Mouse (Mus musculus): ENCODE data around the gene Syndig1. TPM values are rescaled to one million over a fixed set of nuclear protein-coding genes. Genes with fewer than 3 reads are reported as not detected.

The Syndig1 gene
- polyA plus RNA-seq (2015; fragmentation: Illumina TruSeq; extraction: RNeasy Lipid Tissue Mini Kit (QIAGEN cat#74804); ENCODE audit: low read depth, low replicate concordance) = 54.9 TPM

DNA sequence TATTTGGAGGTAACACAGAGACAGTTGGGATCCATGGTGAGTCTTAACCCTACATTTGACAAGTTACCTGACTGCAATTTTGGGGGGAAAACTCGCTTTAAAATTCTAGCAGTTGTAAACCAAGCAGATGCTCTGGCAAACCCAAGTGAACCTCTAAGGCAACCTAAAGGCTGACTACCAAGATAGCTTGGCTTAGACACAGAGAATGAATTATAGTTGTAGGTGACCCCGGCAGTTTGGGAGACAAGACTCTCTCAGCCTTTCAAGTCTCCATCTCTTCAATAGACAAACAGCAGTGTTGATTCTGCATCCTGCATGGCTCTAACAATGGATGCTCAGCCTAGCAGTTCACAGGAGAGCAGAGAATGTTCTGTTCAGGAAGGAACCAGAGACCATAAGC lies at the start of gene Syndig1:
Gene Syndig1 (plus strand): TSS at position 301 of the 400 bp plus-strand sequence.

DNA sequence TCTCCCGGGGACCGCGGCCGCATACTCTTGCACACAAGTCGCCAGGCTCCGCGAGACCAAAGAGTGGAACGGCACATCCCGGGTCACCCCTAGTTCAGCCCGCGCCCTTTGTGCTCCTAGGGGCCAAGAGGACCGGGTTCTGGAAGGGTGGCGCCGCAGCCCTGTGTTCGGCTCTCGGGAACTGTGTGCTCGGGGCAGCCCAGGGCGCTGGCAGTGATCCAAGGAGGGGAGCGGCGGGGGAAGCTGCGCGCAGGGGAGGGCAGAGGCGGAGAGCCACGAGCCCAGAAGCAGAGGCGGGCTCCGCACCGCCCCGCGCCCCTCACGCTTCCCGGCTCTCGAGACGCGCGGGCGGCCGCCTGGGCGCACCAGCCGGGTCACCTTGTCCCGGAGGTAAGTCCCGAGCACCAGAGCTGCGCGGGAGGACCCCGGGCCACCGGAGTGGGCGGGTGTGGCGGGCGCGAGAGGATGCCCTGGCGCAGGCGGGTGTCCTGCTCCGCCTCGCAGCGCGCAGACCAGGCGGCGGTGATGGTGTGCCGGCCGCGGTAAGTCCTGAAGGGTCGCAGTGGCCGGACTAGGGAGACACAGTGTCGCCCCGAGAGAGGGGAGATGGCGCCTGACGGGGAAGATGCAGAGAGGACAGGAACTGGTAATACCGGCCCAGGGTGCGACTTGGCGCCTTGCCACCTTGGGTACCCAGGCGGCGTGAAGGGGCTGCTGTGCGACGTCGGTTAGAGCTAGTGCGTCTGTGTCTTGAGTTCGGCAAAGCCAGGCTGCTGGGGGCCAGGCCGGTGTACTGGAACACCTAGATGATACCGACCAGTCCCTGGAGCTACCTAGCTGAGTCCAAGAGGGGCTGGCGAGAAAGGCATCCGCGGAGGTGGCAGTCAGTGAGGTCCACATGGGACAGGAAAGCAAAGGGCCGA lies 1.8 kb downstream of the Syndig1 start, which contains the start of gene C530025M09Rik:
Gene C530025M09Rik (minus strand): TSS at position 678 of the 923 bp plus-strand sequence.

Other genes starting within 250 kb of the Syndig1 start
- not detected for gene C530025M09Rik, start 2.0 kb downstream of the Syndig1 start, polyA plus RNA-seq (2015; fragmentation: Illumina TruSeq; extraction: RNeasy Lipid Tissue Mini Kit (QIAGEN cat#74804); ENCODE audit: low read depth, low replicate concordance)

All from brain, adult 10 weeks (tissue).